Mouse (Mus musculus) testis, adult 2 months (tissue): Measurements from ENCODE around the gene Upp1. TPM values are rescaled to one million over a fixed set of nuclear protein-coding genes. Genes with fewer than 3 reads are reported as not detected.

Source experiments
- H3K27ac ChIP-seq: fragments of 200-500 bp; 2 replicates; pipeline ENCODE4 v1.5.1; 2012; ENCODE audit warnings: low read depth, low read length; ENCODE audit not compliant: control insufficient read depth, insufficient read depth
- H3K27me3 ChIP-seq: fragments of 200-500 bp; 2 replicates; pipeline ENCODE4 v1.6.1; 2012; ENCODE audit warnings: mild to moderate bottlenecking, low read length, moderate library complexity; ENCODE audit not compliant: control insufficient read depth, insufficient read depth
- H3K36me3 ChIP-seq: fragments of 200-500 bp; 2 replicates; pipeline ENCODE4 v1.6.1; 2012; ENCODE audit warnings: mild to moderate bottlenecking, low read length; ENCODE audit not compliant: control insufficient read depth, insufficient read depth
- H3K4me1 ChIP-seq: fragments of 200-500 bp; 2 replicates; pipeline ENCODE4 v1.6.1; 2012; ENCODE audit warnings: low read length; ENCODE audit not compliant: control insufficient read depth, insufficient read depth
- H3K4me3 ChIP-seq: fragments of 200-500 bp; 2 replicates; pipeline ENCODE4 v1.5.1; 2012; ENCODE audit warnings: low read depth, mild to moderate bottlenecking, low read length, moderate library complexity, mixed read lengths; ENCODE audit not compliant: control insufficient read depth
- CTCF ChIP-seq: fragments of 200-500 bp; IDR thresholded peaks from 2 replicates; pipeline ENCODE4 v1.5.1; 2012; ENCODE audit warnings: low read depth, mild to moderate bottlenecking, inconsistent platforms, low read length, moderate library complexity; ENCODE audit not compliant: control insufficient read depth, insufficient read depth, insufficient replicate concordance
- POLR2A ChIP-seq: fragments of 200-500 bp; IDR thresholded peaks from 2 replicates; pipeline ENCODE4 v1.6.1; 2012; ENCODE audit warnings: low read depth, mild to moderate bottlenecking, inconsistent platforms, low read length, moderate library complexity; ENCODE audit not compliant: control insufficient read depth
- polyA plus RNA-seq: library from polyadenylated mRNA; depleted of rRNA; stranded (reverse); fragments of >200 nt; gene quantifications from 2 replicates; pipeline ENCODE4 v1.2.3, GENCODE M21; 2012; rRNA removed

Upp1 gene
- polyA plus RNA-seq, 1 experiment = 1.5 TPM

DNA sequence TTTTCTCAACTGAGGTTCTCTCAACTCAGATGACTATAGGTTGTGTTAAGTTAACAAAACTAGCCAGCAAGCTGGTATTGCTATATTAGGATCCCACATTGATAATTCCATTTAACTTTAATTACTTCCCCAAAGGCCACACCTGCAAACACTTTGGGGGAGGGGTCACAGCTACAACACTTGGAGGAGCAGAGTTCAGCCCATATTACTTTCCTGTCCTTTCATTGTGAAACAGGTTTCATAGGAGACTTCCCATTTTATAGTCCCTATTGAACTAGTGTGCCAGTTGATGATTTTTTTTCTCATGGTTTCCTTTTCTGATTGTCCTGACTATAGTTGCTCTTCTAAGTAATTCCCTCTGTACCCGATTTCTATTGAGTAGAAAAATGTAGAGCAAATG, 63.6 kb downstream of the Upp1 start:
- Histone ChIP-seq H3K36me3 (no peaks in the 10 kb centered on the region), H3K27me3 (no peaks in the 10 kb centered on the region), H3K27ac (no peak overlapping the region), H3K4me3 (no peak overlapping the region), H3K4me1 (no peaks in the 10 kb centered on the region)
- no peak for TF ChIP-seq CTCF
- no peak for TF ChIP-seq POLR2A

Other genes with a start within 250 kb of the Upp1 start
- gene Pkd1l1, start 144.8 kb upstream of the Upp1 start, polyA plus RNA-seq = 0.53 and 0.72 TPM in 2 replicates
- 3.7 TPM in 2 replicates for gene Hus1, start 106.9 kb upstream of the Upp1 start, polyA plus RNA-seq
- gene Gm11992, start 69.5 kb upstream of the Upp1 start, polyA plus RNA-seq = 53.6 and 58.1 TPM in 2 replicates
- gene Sun3, start 69.1 kb upstream of the Upp1 start, polyA plus RNA-seq = 51.6 and 68.1 TPM in 2 replicates
- gene Abca13, start 73.8 kb downstream of the Upp1 start, polyA plus RNA-seq = 0.04 and 0.05 TPM in 2 replicates